Mouse (Mus musculus) neural tube, embryonic 11.5 days (tissue): ENCODE data around the gene Tmem252. TPM values are rescaled to one million over a fixed set of nuclear protein-coding genes. Genes with fewer than 3 reads are reported as not detected.

Source experiments
- ATAC-seq: fragments of 200-750 bp; cut with Nextera tagmentation; 2 replicates; pipeline ENCODE4 v1.8.0; 2017; ENCODE audit warnings: moderate number of reproducible peaks, mild to moderate bottlenecking, moderate TSS enrichment, moderate library complexity; ENCODE audit not compliant: insufficient read depth, low FRiP score, low TSS enrichment
- DNase-seq: peaks from one replicate; pipeline ENCODE4 v3.0.0-alpha.2; 2015; ENCODE audit warnings: low spot score
- H3K27ac ChIP-seq: fragments of 300-500 bp; sonication (generic); 2 replicates; pipeline ENCODE4 v1.5.1; 2014; ENCODE audit warnings: low read depth, mild to moderate bottlenecking, low read length
- H3K27me3 ChIP-seq: fragments of 300-500 bp; sonication (generic); 2 replicates; pipeline ENCODE4 v1.6.1; 2014; ENCODE audit warnings: mild to moderate bottlenecking, low read length, mixed read lengths; ENCODE audit not compliant: control insufficient read depth, insufficient read depth
- H3K36me3 ChIP-seq: fragments of 300-500 bp; sonication (generic); 2 replicates; pipeline ENCODE4 v1.6.1; 2014; ENCODE audit warnings: mild to moderate bottlenecking, low read length, moderate library complexity, mixed read lengths; ENCODE audit not compliant: control insufficient read depth, insufficient read depth
- H3K4me1 ChIP-seq: fragments of 300-500 bp; sonication (generic); 2 replicates; pipeline ENCODE4 v1.6.1; 2014; ENCODE audit warnings: low read length, mixed read lengths; ENCODE audit not compliant: control insufficient read depth, insufficient read depth
- H3K4me2 ChIP-seq: fragments of 300-500 bp; sonication (generic); 2 replicates; pipeline ENCODE4 v1.6.1; 2014; ENCODE audit warnings: low read depth, mild to moderate bottlenecking, moderate library complexity
- H3K4me3 ChIP-seq: fragments of 300-500 bp; sonication (generic); 2 replicates; pipeline ENCODE4 v1.5.1; 2014; ENCODE audit warnings: low read depth, low read length
- H3K9ac ChIP-seq: fragments of 300-500 bp; sonication (generic); 2 replicates; pipeline ENCODE4 v1.6.1; 2014; ENCODE audit warnings: mild to moderate bottlenecking, low read length
- H3K9me3 ChIP-seq: fragments of 300-500 bp; sonication (generic); 2 replicates; pipeline ENCODE4 v1.6.1; 2016; ENCODE audit warnings: low read length; ENCODE audit not compliant: control insufficient read depth
- WGBS: fragments of 180-500 bp; shearing (Covaris S2); extraction: QIAGEN DNeasy Blood & Tissue Kit; methylation state at CpG from one replicate; pipeline ENCODE4 v1.1.7; 2014; 5-methylcytosine and 5-hydroxymethylcytosine counted together
- polyA plus RNA-seq: library from polyadenylated mRNA; unstranded; fragments of >200 nt; fragmentation: Nextera tagmentation; extraction: Ambion mirVana; gene quantifications from 2 replicates; pipeline ENCODE4 v1.2.1, GENCODE M21; 2014

Tmem252 gene
- polyA plus RNA-seq, 1 experiment from 2014 or later: 1.5 TPM

DNA sequence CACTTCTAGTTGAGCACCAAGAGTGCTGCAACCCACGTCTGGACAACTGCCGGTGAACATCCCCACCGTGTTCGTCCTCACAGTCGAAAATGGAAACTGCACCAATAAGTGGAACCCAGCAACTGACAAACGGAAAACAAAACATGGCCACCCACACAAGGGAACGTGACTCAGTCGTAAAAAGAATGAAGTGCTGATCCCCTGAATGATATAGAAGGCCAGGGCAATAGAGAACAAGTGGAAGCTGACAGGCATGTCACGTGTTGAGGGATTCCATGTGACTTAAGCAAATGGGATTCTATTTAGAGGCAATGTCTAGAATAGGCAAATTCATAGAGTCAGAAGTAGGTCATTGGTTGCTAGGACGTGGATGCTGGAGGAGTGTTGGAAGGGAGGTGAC is 50.6 kb downstream of the Tmem252 start:
- Histone ChIP-seq H3K4me2 (no peak overlapping the region), H3K9me3 (no peaks in the 10 kb centered on the region), H3K9ac (no peak overlapping the region), H3K27ac (no peak overlapping the region), H3K27me3 (no peaks in the 10 kb centered on the region), H3K4me1 (no peaks in the 10 kb centered on the region), H3K4me3 (no peak overlapping the region), H3K36me3 (no peaks in the 10 kb centered on the region)
- 81% methylated on average over 10 of the region's 10 CpGs for WGBS
- no peak for ATAC-seq
- DNase-seq: no peak

DNA sequence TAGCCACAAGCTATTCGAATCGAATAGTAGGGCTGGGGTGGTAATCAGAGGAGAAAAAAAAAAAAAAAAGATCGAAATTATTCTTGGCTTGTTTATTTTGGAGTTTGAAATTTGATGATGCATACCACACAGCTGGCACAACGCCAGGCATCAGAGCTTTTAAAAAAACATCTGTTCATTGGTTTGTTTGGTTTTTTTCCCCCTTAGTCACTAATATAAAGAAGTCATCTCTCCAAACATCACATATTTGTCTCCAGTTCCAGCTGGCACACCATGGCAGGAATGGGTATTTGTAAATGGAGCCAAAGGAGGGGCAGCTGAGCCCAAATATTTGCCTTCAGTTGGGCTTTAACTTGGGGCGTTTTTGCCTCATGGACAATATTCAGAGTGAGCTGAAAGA is 56.9 kb downstream of the Tmem252 start:
- H3K27me3 ChIP-seq: no peaks in the 10 kb centered on the region
- no peak overlapping the region for H3K27ac ChIP-seq
- no peaks in the 10 kb centered on the region for H3K36me3 ChIP-seq
- ATAC-seq (no peak), DNase-seq (no peak)
- no peaks in the 10 kb centered on the region for H3K4me1 ChIP-seq
- H3K4me2 ChIP-seq: no peak overlapping the region
- no peak overlapping the region for H3K4me3 ChIP-seq
- H3K9ac ChIP-seq: no peak overlapping the region
- 75% methylated on average over 5 of the region's 5 CpGs for WGBS
- no peaks in the 10 kb centered on the region for H3K9me3 ChIP-seq

Other genes with a start within 250 kb of the Tmem252 start
- 42.2 and 47.2 TPM in 2 replicates for gene Fam122a, start 196.7 kb upstream of the Tmem252 start, polyA plus RNA-seq
- gene Pip5k1b, start 118.1 kb upstream of the Tmem252 start, polyA plus RNA-seq: 1.3 and 2.7 TPM in 2 replicates
- 1.4 and 1.6 TPM in 2 replicates for gene Pgm5, start 187.8 kb downstream of the Tmem252 start, polyA plus RNA-seq
- gene Gm10053, start 201.7 kb downstream of the Tmem252 start, polyA plus RNA-seq: 284 TPM in 2 replicates
- gene Foxd4, start 227.2 kb downstream of the Tmem252 start, polyA plus RNA-seq: not detected in 2 replicates